Mouse (Mus musculus) forebrain, embryonic 13.5 days (tissue): Measurements from ENCODE around the gene Zfp868. TPM values are rescaled to one million over a fixed set of nuclear protein-coding genes. Genes with fewer than 3 reads are reported as not detected.

ENCODE experiments used
- polyA plus RNA-seq: library from polyadenylated mRNA; unstranded; fragments of >200 nt; fragmentation: Nextera tagmentation; extraction: Ambion mirVana; gene quantifications from 2 replicates; pipeline ENCODE4 v1.2.1, GENCODE M21; 2015

Zfp868 gene
- polyA plus RNA-seq, 1 experiment from 2014 or later: 44.8 TPM

Other genes with a start within 250 kb of the Zfp868 start
- gene Gm9495, start 172.0 kb downstream of the Zfp868 start, polyA plus RNA-seq: not detected in 2 replicates
- gene Gm7697, start 102.6 kb downstream of the Zfp868 start, polyA plus RNA-seq: not detected in 2 replicates
- gene Zfp964, start 28.9 kb upstream of the Zfp868 start, polyA plus RNA-seq: 1.9 TPM in 2 replicates
- 27.9 and 34.9 TPM in 2 replicates for gene Zfp869, start 85.2 kb upstream of the Zfp868 start, polyA plus RNA-seq
- gene Zfp963, start 124.4 kb upstream of the Zfp868 start, polyA plus RNA-seq: 7.2 and 8.8 TPM in 2 replicates
- 0.28 and 0.81 TPM in 2 replicates for gene Gm20422, start 149.3 kb upstream of the Zfp868 start, polyA plus RNA-seq
- 41.7 and 45.5 TPM in 2 replicates for gene Atp13a1, start 165.6 kb upstream of the Zfp868 start, polyA plus RNA-seq
- gene Zfp866, start 165.6 kb upstream of the Zfp868 start, polyA plus RNA-seq: 43.0 and 45.4 TPM in 2 replicates
- gene Gmip, start 183.1 kb upstream of the Zfp868 start, polyA plus RNA-seq: 24.0 and 28.6 TPM in 2 replicates
- 0.88 and 0.89 TPM in 2 replicates for gene Lpar2, start 196.9 kb upstream of the Zfp868 start, polyA plus RNA-seq
- 63.5 and 67.7 TPM in 2 replicates for gene Pbx4, start 206.9 kb upstream of the Zfp868 start, polyA plus RNA-seq